Mouse (Mus musculus) stomach, embryonic 15.5 days (tissue): Measurements from ENCODE around the gene Tmem176b. TPM values are rescaled to one million over a fixed set of nuclear protein-coding genes. Genes with fewer than 3 reads are reported as not detected.
"Not testable (repeated sequence)": the region's sequence is repeated elsewhere in the genome, so short reads cannot be mapped to it uniquely, and the experiment has no call there.

ENCODE experiments used
- ATAC-seq: fragments of 200-750 bp; cut with Nextera tagmentation; 2 replicates; pipeline ENCODE4 v1.8.0; 2017; ENCODE audit warnings: low read depth, moderate number of reproducible peaks, moderate TSS enrichment; ENCODE audit not compliant: insufficient read depth, low FRiP score
- H3K27ac ChIP-seq: fragments of 300-500 bp; sonication (generic); 2 replicates; pipeline ENCODE4 v1.5.1; 2015; ENCODE audit warnings: mild to moderate bottlenecking, inconsistent platforms
- H3K27me3 ChIP-seq: fragments of 300-500 bp; sonication (generic); replicated peaks from 2 replicates; pipeline ENCODE4 v1.6.1; 2015; ENCODE audit warnings: inconsistent platforms
- H3K36me3 ChIP-seq: fragments of 300-500 bp; sonication (generic); 2 replicates; pipeline ENCODE4 v1.6.1; 2015; ENCODE audit warnings: inconsistent platforms
- H3K4me1 ChIP-seq: fragments of 300-500 bp; sonication (generic); 2 replicates; pipeline ENCODE4 v1.6.1; 2015; ENCODE audit warnings: inconsistent platforms
- H3K4me2 ChIP-seq: fragments of 300-500 bp; sonication (generic); 2 replicates; pipeline ENCODE4 v1.6.1; 2015; ENCODE audit warnings: mild to moderate bottlenecking, inconsistent platforms
- H3K4me3 ChIP-seq: fragments of 300-500 bp; sonication (generic); replicated peaks from 2 replicates; pipeline ENCODE4 v1.5.1; 2015; ENCODE audit warnings: inconsistent platforms
- H3K9ac ChIP-seq: fragments of 300-500 bp; sonication (generic); 2 replicates; pipeline ENCODE4 v1.6.1; 2015; ENCODE audit warnings: inconsistent platforms
- H3K9me3 ChIP-seq: fragments of 300-500 bp; sonication (generic); 2 replicates; pipeline ENCODE4 v1.6.1; 2016; ENCODE audit warnings: inconsistent platforms
- WGBS: fragments of 180-500 bp; shearing (Covaris S2); methylation state at CpG from one replicate; pipeline ENCODE4 v1.1.7; 2015; 5-methylcytosine and 5-hydroxymethylcytosine counted together
- polyA plus RNA-seq: library from polyadenylated mRNA; unstranded; fragments of >200 nt; fragmentation: Nextera tagmentation; extraction: Ambion mirVana; gene quantifications from 2 replicates; pipeline ENCODE4 v1.2.1, GENCODE M21; 2015

The Tmem176b gene
- 314 and 315 TPM in 2 replicates for polyA plus RNA-seq

DNA sequence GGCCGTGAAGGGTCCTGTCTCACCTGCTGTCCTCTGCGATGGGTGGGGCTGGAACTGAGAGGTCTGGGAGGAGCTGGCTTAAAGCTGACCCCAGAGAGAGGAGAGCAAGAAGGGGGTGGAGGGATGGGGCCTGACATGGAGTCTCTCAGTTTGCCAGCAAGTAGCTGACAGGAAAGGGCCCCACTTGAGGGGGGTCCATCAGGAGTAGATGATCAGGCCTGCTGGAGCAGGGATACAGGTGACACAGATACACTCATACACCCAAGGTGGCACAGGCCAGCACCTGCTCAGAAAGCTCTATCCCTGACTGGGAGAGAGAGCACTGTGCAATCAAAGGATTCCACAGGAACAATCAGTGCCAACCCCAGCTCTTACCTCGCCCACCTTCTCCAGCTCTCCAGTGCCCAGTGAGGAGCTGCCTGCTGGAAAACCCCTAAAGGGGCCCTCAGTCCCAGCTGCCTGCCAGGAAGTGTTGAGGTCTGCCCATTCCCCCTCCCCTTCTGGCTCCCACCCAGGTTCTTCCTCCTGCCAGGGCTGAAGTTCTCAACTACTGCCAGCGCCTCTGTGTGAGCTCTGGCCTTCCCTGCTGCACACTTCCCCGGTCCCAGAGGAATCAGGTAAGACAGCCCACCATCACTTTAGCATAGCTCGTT, at the start of gene Tmem176b:
Tmem176b (minus strand) TSS at position 524 of the 653 bp plus-strand sequence.
- H3K27ac ChIP-seq, result peak within 1 kb of the TSS; percentile 93
- H3K4me3 ChIP-seq, result peak within 1 kb of the TSS; percentile 56
- H3K27me3 ChIP-seq, result no peaks in the 10 kb centered on the region
- peak within 1 kb of the TSS; percentile 29 for H3K9ac ChIP-seq
- H3K4me2 ChIP-seq, result peak within 1 kb of the TSS; percentile 81
- H3K36me3 ChIP-seq, result peaks cover 26% of the 10 kb centered on the region
- 4% methylated on average over 6 of the region's 6 CpGs for WGBS
- ATAC-seq, result peak; percentile 91
- H3K4me1 ChIP-seq, result peaks cover 22% of the 10 kb centered on the region
- no peaks in the 10 kb centered on the region for H3K9me3 ChIP-seq

GRCm38 (mm10) chr6:48876510-48877135, 35.3 kb upstream of the Tmem176b start:
- H3K4me2 ChIP-seq, result no peak overlapping the region
- no peak overlapping the region for H3K9ac ChIP-seq
- no peak overlapping the region for H3K27ac ChIP-seq
- no peaks in the 10 kb centered on the region for H3K9me3 ChIP-seq
- no peak for ATAC-seq
- H3K4me3 ChIP-seq, result no peak overlapping the region
- H3K27me3 ChIP-seq, result no peaks in the 10 kb centered on the region
- no peaks in the 10 kb centered on the region for H3K36me3 ChIP-seq
- no peaks in the 10 kb centered on the region for H3K4me1 ChIP-seq
- 70% methylated on average over 5 of the region's 5 CpGs for WGBS

GRCm38 (mm10) chr6:48875515-48875914, 34.2 kb upstream of the Tmem176b start:
- Histone ChIP-seq H3K4me3 (no peak overlapping the region), H3K27ac (no peak overlapping the region), H3K36me3 (no peaks in the 10 kb centered on the region), H3K27me3 (no peaks in the 10 kb centered on the region), H3K9me3 (no peaks in the 10 kb centered on the region), H3K4me2 (no peak overlapping the region), H3K9ac (no peak overlapping the region), H3K4me1 (no peaks in the 10 kb centered on the region)
- ATAC-seq, result no peak
- WGBS, result 81% methylated on average over 6 of the region's 6 CpGs

DNA sequence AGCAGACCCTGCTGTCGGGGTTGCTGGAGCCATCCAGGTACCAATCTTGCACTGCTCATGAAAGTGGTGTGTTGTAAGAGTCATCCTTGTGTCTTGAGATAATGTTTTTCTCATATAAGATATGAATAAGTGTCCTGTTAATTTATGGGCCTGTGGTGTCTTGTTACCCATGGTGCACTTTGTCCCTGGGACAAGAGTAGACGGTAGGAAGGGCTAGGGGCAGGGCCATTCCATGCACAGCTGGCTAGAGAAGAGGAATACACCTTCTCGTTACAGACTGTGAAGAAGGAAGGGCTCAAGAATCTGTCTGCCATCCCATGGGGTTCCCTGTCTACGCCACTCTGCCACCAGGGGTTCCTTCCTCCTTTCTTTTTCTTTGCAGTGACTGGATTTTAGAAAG, 33.3 kb upstream of the Tmem176b start:
- 83% methylated on average over 4 of the region's 4 CpGs for WGBS
- Histone ChIP-seq H3K27ac (no peak overlapping the region), H3K4me1 (no peaks in the 10 kb centered on the region), H3K27me3 (no peaks in the 10 kb centered on the region), H3K4me2 (no peak overlapping the region), H3K4me3 (no peak overlapping the region), H3K9ac (no peak overlapping the region), H3K36me3 (no peaks in the 10 kb centered on the region), H3K9me3 (no peaks in the 10 kb centered on the region)
- ATAC-seq, result no peak

DNA sequence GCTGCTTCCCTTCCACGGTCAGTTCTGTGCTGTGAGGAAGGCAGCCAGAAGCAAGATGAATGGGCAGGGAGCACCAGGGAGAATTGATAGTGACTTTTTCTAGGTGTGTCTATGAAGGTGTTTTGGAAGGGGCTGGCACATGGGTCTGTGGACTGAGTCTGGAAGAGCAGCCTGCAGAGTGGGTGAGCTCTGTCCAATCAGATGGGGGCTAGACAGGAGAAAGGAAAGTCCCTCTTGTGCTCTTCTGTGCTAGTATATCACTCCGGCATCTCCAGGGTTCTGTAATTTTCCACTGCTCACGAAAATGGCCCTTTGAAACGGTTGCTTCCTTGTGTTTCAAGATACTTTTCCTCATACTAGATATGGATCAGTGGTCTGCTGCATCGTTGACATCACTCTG, 31.3 kb upstream of the Tmem176b start, which contains the start of gene Aoc1:
Aoc1 (plus strand) TSS at position 301 of the 400 bp plus-strand sequence.
- Histone ChIP-seq H3K27ac (no peak within 1 kb of the TSS), H3K9ac (no peak within 1 kb of the TSS), H3K27me3 (no peaks in the 10 kb centered on the region), H3K36me3 (no peaks in the 10 kb centered on the region), H3K4me3 (no peak within 1 kb of the TSS), H3K9me3 (no peaks in the 10 kb centered on the region), H3K4me2 (no peak within 1 kb of the TSS), H3K4me1 (no peaks in the 10 kb centered on the region)
- ATAC-seq, result no peak
- WGBS, result 72% methylated on average over 5 of the region's 5 CpGs

- H3K27ac ChIP-seq, result no peak overlapping the region
- H3K9me3 ChIP-seq, result no peaks in the 10 kb centered on the region
Measured at GRCm38 (mm10) chr6:48869774-48870173, 28.5 kb upstream of the Tmem176b start.

DNA sequence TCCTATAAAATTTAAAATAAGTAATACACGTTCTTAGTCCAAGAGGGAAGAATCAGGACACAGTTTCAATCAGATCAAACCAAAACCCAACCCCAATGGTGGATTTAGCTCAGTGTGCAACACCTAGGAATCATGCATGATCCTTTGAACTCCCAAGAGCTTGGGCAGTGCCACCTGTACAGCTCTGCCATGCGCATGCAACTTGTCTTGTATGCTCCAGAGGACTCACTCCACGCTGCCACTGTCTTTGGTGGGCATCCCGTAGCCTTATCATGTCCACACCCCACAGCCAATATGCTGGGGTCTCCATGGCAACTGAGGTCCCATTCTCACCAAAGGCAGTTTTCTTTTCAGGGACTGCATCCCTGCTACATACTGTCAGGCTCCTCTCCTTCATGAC, 25.9 kb upstream of the Tmem176b start:
- no peaks in the 10 kb centered on the region for H3K9me3 ChIP-seq
- H3K4me1 ChIP-seq, result no peaks in the 10 kb centered on the region
- WGBS, result 71% methylated on average over 4 of the region's 4 CpGs
- no peak overlapping the region for H3K4me3 ChIP-seq
- no peaks in the 10 kb centered on the region for H3K36me3 ChIP-seq
- no peaks in the 10 kb centered on the region for H3K27me3 ChIP-seq
- ATAC-seq, result no peak
- no peak overlapping the region for H3K9ac ChIP-seq
- H3K27ac ChIP-seq, result no peak overlapping the region
- no peak overlapping the region for H3K4me2 ChIP-seq

More at GRCm38 (mm10) chr6:48869774-48870173, 28.5 kb upstream of the Tmem176b start:
- no peaks in the 10 kb centered on the region for H3K4me1 ChIP-seq
- H3K27me3 ChIP-seq, result no peaks in the 10 kb centered on the region
- no peak for ATAC-seq
- H3K9ac ChIP-seq, result no peak overlapping the region
- no peak overlapping the region for H3K4me2 ChIP-seq
- no peak overlapping the region for H3K4me3 ChIP-seq
- WGBS, result 65% methylated on average over 2 of the region's 2 CpGs
- no peaks in the 10 kb centered on the region for H3K36me3 ChIP-seq

- WGBS, result 30% methylated on average over 1 of the region's 1 CpGs
- not testable (repeated sequence) for H3K4me3 ChIP-seq, H3K36me3 ChIP-seq, H3K27ac ChIP-seq, ATAC-seq, H3K27me3 ChIP-seq, H3K9me3 ChIP-seq, H3K4me1 ChIP-seq, H3K4me2 ChIP-seq, H3K9ac ChIP-seq
Measured at GRCm38 (mm10) chr6:48866355-48866950, 25.2 kb upstream of the Tmem176b start.

GRCm38 (mm10) chr6:48865152-48865745, 24.0 kb upstream of the Tmem176b start:
- Histone ChIP-seq H3K36me3 (no peaks in the 10 kb centered on the region), H3K9me3 (no peaks in the 10 kb centered on the region), H3K4me2 (no peak overlapping the region), H3K27ac (no peak overlapping the region), H3K27me3 (no peaks in the 10 kb centered on the region), H3K4me1 (no peaks in the 10 kb centered on the region), H3K9ac (no peak overlapping the region), H3K4me3 (no peak overlapping the region)
- 85% methylated on average over 1 of the region's 1 CpGs for WGBS
- ATAC-seq, result no peak

GRCm38 (mm10) chr6:48864723-48865122, 23.4 kb upstream of the Tmem176b start:
- Histone ChIP-seq H3K9me3 (no peaks in the 10 kb centered on the region), H3K27me3 (no peaks in the 10 kb centered on the region), H3K27ac (no peak overlapping the region), H3K4me1 (no peaks in the 10 kb centered on the region), H3K4me3 (no peak overlapping the region), H3K36me3 (no peaks in the 10 kb centered on the region), H3K4me2 (no peak overlapping the region), H3K9ac (no peak overlapping the region)
- ATAC-seq, result no peak
- 43% methylated on average over 3 of the region's 3 CpGs for WGBS

DNA sequence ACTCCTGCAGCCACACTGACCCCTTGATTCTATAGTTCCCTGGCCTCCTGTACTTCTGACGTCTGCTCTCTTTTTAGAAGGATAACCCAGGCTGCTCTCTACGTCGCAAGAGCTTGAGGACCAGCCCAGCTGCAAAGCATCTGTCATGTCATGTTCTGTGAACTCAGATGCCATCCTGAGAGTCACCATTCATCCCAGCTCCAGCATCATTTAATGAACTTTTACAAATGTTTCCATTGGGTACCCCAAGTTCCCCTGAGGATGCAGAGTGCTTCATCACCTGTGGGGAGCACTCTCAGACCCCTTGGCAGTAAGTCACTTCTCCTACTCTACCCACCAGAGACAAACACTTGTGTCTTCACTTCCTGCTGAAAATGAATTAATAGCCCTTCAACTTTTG, 22.9 kb upstream of the Tmem176b start:
- no peak for ATAC-seq
- no peak overlapping the region for H3K27ac ChIP-seq
- H3K9ac ChIP-seq, result no peak overlapping the region

GRCm38 (mm10) chr6:48863488-48863887, 22.2 kb upstream of the Tmem176b start:
- no peak overlapping the region for H3K27ac ChIP-seq
- H3K4me3 ChIP-seq, result no peak overlapping the region
- H3K9ac ChIP-seq, result no peak overlapping the region
- H3K27me3 ChIP-seq, result no peaks in the 10 kb centered on the region
- H3K4me2 ChIP-seq, result no peak overlapping the region
- no peaks in the 10 kb centered on the region for H3K9me3 ChIP-seq
- no peaks in the 10 kb centered on the region for H3K36me3 ChIP-seq
- 82% methylated on average over 7 of the region's 7 CpGs for WGBS
- H3K4me1 ChIP-seq, result no peaks in the 10 kb centered on the region
- no peak for ATAC-seq

More for the DNA sequence above, 22.9 kb upstream of the Tmem176b start:
- no peaks in the 10 kb centered on the region for H3K27me3 ChIP-seq
- H3K4me2 ChIP-seq, result no peak overlapping the region
- no peaks in the 10 kb centered on the region for H3K9me3 ChIP-seq
- 53% methylated on average over 3 of the region's 3 CpGs for WGBS
- H3K4me1 ChIP-seq, result no peaks in the 10 kb centered on the region
- no peak overlapping the region for H3K4me3 ChIP-seq
- no peaks in the 10 kb centered on the region for H3K36me3 ChIP-seq
